Mouse (Mus musculus) thymus, postnatal 10 days (tissue): ENCODE measurements at regions not wholly inside any gene's neighbourhood (a gene's known extent, or its start where the extent isn't known, plus 50 kb on each side); places are given as distances from the start of the nearest gene placed in this dataset.

Experiments used
- DNase-seq, 2 experiments: peaks; one replicate each; pipeline ENCODE4 v3.0.0; 2021; ENCODE audit warnings: low spot score in 2 of 2

DNA sequence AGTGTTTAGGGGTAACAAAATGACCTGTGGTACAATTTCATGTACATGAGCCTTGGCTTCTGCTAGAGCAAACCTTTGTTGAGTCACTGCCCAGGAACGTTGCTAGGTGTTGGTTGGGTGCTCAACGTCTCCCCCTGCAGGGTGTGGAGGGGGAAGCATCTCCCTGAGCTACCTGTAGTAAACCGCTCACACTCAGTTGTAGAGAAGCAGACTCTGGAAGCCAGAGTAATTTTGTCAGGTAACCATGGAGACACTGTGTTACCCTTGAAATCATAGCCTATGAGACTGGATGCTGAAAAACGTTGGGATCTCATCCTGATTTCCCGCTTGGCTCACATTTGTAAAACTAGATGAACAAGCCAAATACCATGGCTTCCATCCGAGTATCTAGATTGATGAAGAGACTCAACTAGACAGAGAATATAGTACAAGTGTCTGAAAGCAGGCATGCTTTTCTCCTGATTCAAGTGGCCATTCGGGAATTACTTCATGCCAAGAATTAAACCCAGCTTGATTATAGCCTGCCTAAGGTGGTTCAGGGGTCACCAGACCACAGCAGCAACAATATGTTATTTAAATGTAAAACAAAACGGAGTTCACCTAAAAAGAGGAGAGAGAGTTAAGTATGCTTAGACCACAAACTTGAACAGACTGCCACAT, 63.7 kb upstream of the Ctla4 start:
- peak; percentile 77 to 89 for DNase-seq

DNA sequence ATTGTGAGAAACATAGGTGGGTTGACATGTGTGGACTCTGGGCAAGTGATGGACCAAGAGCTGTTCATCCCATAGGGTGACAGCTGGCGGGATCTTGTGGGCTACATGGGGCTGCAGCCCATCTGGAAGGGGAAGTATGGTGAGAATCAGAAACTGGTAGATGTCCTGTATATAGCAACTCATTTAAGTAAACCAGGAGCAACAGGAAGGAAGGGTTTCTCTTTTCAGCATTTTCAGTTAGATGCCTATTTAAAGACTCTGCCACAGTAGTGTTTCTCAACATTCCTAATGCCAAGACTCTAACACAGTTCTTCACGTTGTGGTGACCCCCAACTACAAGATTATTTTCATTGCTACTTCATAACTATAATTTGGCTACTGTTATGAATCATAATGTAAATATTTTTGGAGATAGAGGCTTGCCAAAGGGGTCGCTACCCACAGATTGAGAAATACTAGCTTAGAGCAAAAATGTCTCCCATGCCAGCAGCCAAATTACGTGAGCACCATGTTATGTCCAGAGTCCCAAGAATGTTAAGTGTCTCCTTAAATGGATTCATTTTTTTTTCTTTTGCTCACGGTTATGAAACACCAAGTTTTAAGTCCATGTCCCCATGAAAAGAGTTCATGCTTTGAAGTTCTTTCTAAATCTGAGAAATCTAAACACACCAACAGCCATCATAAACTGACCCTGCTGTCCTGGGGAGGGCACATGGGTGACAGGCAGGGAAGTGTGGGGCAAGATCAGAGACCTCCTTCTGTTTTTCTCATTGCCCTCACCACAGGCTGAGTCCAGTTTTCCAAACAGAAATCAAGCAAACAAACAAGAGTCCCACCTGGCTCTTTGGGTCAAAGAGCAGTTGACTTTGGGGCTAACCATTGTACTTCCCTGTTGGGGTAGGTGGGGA, 62.3 kb upstream of the Ctla4 start:
- no peak for DNase-seq

DNA sequence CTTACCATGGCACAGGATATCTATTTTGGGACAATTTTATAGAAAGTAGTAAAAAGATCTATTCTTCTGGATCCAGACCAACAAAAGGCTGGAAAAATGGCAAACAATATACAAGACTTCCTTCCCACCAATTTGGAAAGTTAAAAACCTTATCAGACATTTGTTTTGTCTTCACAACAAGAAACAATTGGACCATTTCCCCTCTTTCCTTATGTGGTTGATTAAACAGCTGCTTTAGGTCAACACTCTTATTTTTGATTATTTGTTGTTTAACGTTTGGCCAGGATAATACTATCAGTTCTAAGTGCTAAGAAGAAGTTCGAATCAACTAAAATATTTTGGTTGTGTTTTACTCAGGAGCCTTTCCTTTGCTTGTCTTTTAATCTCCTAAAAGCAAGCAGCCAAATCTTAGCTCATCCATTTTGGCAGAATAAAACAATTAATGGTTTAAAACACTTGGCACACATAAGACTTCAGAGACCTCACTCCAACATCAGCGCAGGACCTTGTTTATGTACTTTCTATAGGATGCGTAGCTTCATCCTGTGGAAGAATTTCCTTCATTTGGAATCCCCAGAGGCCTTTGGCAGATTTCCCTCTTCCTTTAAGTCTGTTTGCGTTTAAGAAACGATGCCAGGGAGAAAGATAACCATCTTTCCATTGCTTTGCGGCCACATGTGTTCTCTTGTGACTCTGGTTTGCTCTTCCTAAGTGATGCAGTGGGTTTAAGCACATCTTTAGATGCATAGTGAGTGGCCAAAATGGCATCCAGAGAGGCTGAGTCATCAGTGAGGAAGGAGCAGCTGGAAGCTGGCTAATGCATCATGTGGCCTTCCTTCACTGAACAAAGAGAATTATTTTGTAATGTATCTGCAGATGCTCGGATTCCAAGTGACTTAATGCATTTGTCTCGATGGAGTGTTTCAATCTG, 61.3 kb upstream of the Ctla4 start:
- DNase-seq: no peak

DNA sequence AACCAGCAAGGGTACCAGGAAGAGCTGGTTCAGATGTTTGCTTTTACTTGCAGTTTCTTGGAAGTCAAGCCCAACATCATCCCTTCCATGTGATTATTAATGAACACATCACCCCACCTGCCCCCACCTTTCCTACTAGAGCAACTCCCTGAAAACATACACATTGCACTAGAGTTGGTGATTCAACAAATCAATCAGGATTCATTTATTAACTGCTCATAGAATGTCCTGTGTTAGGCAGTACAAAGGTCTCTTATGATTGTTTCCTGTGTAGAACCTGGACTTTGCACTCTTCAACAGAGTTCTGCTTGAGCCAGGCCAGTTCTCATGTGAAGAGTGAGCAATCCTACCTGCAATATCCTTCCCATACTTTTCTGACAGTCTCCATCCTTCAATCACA, 59.8 kb upstream of the Ctla4 start:
- no peak for DNase-seq

DNA sequence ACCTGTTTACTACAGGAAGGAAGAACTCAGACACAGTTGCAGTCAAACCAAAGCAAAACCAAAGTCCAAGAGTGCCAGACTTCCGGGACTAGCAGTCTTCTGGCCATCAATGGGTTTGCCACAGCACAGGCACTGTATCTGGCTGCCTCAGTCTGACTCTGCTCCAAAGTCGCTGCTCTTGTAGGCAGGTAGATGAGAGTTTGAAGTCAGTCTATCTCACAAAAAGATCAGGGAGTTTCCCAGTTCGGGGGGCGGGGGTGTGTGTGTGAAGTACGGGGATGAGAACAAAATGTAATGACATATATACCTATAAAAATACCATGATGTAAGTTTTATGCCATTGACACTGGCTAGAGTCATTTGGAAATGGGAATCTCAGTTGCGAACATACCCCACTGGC, 58.6 kb upstream of the Ctla4 start:
- DNase-seq: no peak

DNA sequence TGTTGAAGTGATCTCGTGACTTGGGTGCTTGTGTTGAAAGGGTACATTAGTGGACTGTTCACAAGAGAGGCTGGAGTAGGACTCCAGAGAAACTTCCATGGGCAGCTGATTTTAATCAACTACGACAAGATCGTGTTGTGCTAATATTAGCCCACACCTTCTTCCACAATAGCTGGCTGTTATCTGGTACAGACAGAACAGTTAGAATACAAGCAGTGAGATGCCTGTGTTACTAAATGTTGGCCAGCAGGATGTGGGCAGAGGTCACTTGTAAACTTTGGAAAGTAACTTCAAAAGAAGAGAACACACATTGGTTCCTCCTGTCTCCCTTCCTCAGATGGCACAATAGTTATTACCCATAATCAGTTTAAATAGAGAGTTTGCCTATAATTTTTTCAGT, 57.0 kb upstream of the Ctla4 start:
- no peak for DNase-seq

DNA sequence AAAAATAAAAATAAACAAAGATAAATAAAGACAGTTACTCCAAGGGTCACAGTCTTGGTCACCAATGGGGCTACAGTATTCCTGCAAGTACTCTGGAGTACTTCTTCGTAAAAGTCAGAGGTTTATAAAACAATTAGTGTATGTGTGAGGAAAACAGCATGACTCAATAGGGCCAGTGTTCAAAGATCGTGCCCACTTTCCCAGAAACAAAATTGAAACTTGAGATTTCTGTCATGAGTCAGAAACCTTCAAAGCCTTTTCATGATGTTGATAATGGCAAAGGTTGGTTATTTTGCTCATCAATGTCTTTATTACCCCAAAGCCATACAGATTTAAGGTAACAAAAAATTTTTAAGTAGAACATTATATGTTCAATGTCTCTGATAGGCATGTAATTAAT, 53.1 kb upstream of the Ctla4 start:
- DNase-seq: no peak
